Mouse (Mus musculus) C2C12 (cell line): Measurements from ENCODE around the gene Clasp1. TPM values are rescaled to one million over a fixed set of nuclear protein-coding genes. Genes with fewer than 3 reads are reported as not detected.

ENCODE experiments used
- H3K27me3 ChIP-seq: one replicate; pipeline ENCODE4 v1.6.1; 2011; ENCODE audit not compliant: control insufficient read depth, insufficient read depth, insufficient read length
- H3K36me3 ChIP-seq: one replicate; pipeline ENCODE4 v1.6.1; 2011; ENCODE audit not compliant: control insufficient read depth, insufficient read depth
- H3K4me3 ChIP-seq: one replicate; pipeline ENCODE4 v1.5.1; 2011; ENCODE audit warnings: mild to moderate bottlenecking, control low read depth; ENCODE audit not compliant: poor library complexity, insufficient read depth, severe bottlenecking
- H3K79me2 ChIP-seq: one replicate; pipeline ENCODE4 v1.6.1; 2011; ENCODE audit not compliant: control insufficient read depth, insufficient read depth
- H3K79me3 ChIP-seq: one replicate; pipeline ENCODE4 v1.6.1; 2011; ENCODE audit warnings: low read depth, control low read depth
- H3ac ChIP-seq: one replicate; pipeline ENCODE3; 2011; ENCODE audit warnings: low read depth; ENCODE audit not compliant: control insufficient read depth, insufficient read length
- CEBPB ChIP-seq: IDR thresholded peaks from one replicate; pipeline ENCODE4 v1.6.1; 2011; ENCODE audit warnings: low read depth, mild to moderate bottlenecking, control low read depth, moderate library complexity
- CTCF ChIP-seq: IDR thresholded peaks from one replicate; pipeline ENCODE4 v1.5.1; 2011; ENCODE audit not compliant: control insufficient read depth, insufficient read depth, insufficient read length
- FOSL1 ChIP-seq: IDR thresholded peaks from one replicate; pipeline ENCODE4 v1.8.0; 2011; ENCODE audit warnings: mild to moderate bottlenecking, low read length; ENCODE audit not compliant: poor library complexity, insufficient read depth, severe bottlenecking
- MAX ChIP-seq: IDR thresholded peaks from one replicate; pipeline ENCODE4 v1.6.1; 2011; ENCODE audit warnings: mild to moderate bottlenecking, control low read depth
- MYOD1 ChIP-seq: IDR thresholded peaks from one replicate; pipeline ENCODE4 v1.6.1; 2011; ENCODE audit warnings: low read depth; ENCODE audit not compliant: control insufficient read depth, insufficient read length
- MYOG ChIP-seq: IDR thresholded peaks from one replicate; pipeline ENCODE4 v1.6.1; 2011; ENCODE audit not compliant: control insufficient read depth, insufficient read length; ENCODE audit errors: extremely low read depth
- USF1 ChIP-seq: IDR thresholded peaks from one replicate; pipeline ENCODE4 v1.6.1; 2011; ENCODE audit warnings: low read depth, mild to moderate bottlenecking, control low read depth, moderate library complexity
- polyA plus RNA-seq: library from polyadenylated mRNA; unstranded; fragments of >200 nt; fragmentation: generic; extraction: Trizol; gene quantifications from one replicate; pipeline ENCODE4 v1.2.1, GENCODE M21; 2012; ENCODE audit warnings: missing spikeins

Gene Clasp1
- polyA plus RNA-seq, 1 experiment = 19.4 TPM

GRCm38 (mm10) chr1:118466041-118466440, 77.2 kb downstream of the Clasp1 start:
- Histone ChIP-seq H3K27me3 (no peaks in the 10 kb centered on the region), H3K79me3 (no peaks in the 10 kb centered on the region), H3ac (no peak overlapping the region), H3K4me3 (no peak overlapping the region), H3K79me2 (peaks cover under 1% of the 10 kb centered on the region), H3K36me3 (peaks cover 52% of the 10 kb centered on the region)
- TF ChIP-seq CEBPB (no peak), MAX (no peak), USF1 (no peak), MYOD1 (no peak), FOSL1 (no peak), MYOG (no peak), CTCF (no peak)

GRCm38 (mm10) chr1:118472386-118472785, 83.5 kb downstream of the Clasp1 start:
- Histone ChIP-seq H3K27me3 (no peaks in the 10 kb centered on the region), H3ac (no peak overlapping the region), H3K36me3 (peaks cover 41% of the 10 kb centered on the region), H3K79me3 (no peaks in the 10 kb centered on the region), H3K79me2 (no peaks in the 10 kb centered on the region), H3K4me3 (no peak overlapping the region)
- TF ChIP-seq MAX = no peak
- no peak for TF ChIP-seq MYOD1
- TF ChIP-seq FOSL1 = no peak
- TF ChIP-seq MYOG = no peak
- TF ChIP-seq CEBPB = no peak
- TF ChIP-seq USF1 = no peak
- no peak for TF ChIP-seq CTCF

- TF ChIP-seq USF1 = no peak
- TF ChIP-seq MAX = no peak
- TF ChIP-seq MYOG = no peak
- TF ChIP-seq CTCF = no peak
- TF ChIP-seq FOSL1 = no peak
- no peak for TF ChIP-seq MYOD1
- TF ChIP-seq CEBPB = no peak
- H3ac ChIP-seq = no peak overlapping the region
Measured at GRCm38 (mm10) chr1:118476919-118477318, 88.1 kb downstream of the Clasp1 start.

GRCm38 (mm10) chr1:118479246-118479645, 90.4 kb downstream of the Clasp1 start:
- Histone ChIP-seq H3K79me3 (no peaks in the 10 kb centered on the region), H3K79me2 (no peaks in the 10 kb centered on the region), H3K36me3 (peaks cover 10% of the 10 kb centered on the region), H3K4me3 (no peak overlapping the region), H3ac (no peak overlapping the region), H3K27me3 (no peaks in the 10 kb centered on the region)
- no peak for TF ChIP-seq MYOG
- no peak for TF ChIP-seq MYOD1
- no peak for TF ChIP-seq CTCF
- no peak for TF ChIP-seq USF1
- no peak for TF ChIP-seq FOSL1
- no peak for TF ChIP-seq MAX
- TF ChIP-seq CEBPB = no peak

More at GRCm38 (mm10) chr1:118476919-118477318, 88.1 kb downstream of the Clasp1 start:
- peaks cover 16% of the 10 kb centered on the region for H3K36me3 ChIP-seq
- H3K79me2 ChIP-seq = no peaks in the 10 kb centered on the region
- no peaks in the 10 kb centered on the region for H3K79me3 ChIP-seq
- no peaks in the 10 kb centered on the region for H3K27me3 ChIP-seq
- H3K4me3 ChIP-seq = no peak overlapping the region

GRCm38 (mm10) chr1:118480484-118481364, 91.9 kb downstream of the Clasp1 start:
- Histone ChIP-seq H3K27me3 (no peaks in the 10 kb centered on the region), H3ac (no peak overlapping the region)

More at GRCm38 (mm10) chr1:118480484-118481364, 91.9 kb downstream of the Clasp1 start:
- Histone ChIP-seq H3K79me3 (no peaks in the 10 kb centered on the region), H3K79me2 (no peaks in the 10 kb centered on the region), H3K36me3 (peaks cover 10% of the 10 kb centered on the region), H3K4me3 (no peak overlapping the region)
- TF ChIP-seq FOSL1 = no peak
- TF ChIP-seq MYOG = no peak
- no peak for TF ChIP-seq MAX
- TF ChIP-seq CTCF = no peak
- TF ChIP-seq USF1 = no peak
- TF ChIP-seq MYOD1 = no peak
- TF ChIP-seq CEBPB = no peak
